Mouse (Mus musculus) WW6 (cell line): Measurements from ENCODE around the gene Gm4894.

Source experiments
- DNase-seq: peaks from one replicate; pipeline ENCODE4 v3.0.0-alpha.2; 2013; ENCODE audit warnings: low read depth, low spot score

Gene Gm4894

DNA sequence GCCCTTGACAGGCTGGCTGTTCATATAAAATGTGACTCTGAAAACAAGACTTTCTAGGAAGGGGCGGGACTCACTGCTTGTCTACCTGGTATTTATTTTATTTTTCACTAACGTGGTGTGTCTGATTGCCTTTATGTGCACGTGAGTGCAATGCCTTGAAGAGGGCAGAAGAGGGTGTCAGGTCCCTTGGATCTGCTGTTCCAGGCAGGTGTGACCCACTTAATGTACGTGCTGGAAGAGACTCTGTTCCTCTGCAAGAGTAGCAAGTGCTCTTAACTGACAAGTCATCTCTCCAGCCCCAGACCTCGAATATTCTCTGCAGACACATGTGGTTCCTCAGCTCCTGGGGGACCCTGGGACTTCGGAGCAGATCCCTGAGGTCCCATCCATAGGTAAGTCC, at the start of gene Gm4894:
Gene Gm4894, plus strand, starts transcription at position 301 of the 400 bp plus-strand sequence.
- DNase-seq: no peak

DNA sequence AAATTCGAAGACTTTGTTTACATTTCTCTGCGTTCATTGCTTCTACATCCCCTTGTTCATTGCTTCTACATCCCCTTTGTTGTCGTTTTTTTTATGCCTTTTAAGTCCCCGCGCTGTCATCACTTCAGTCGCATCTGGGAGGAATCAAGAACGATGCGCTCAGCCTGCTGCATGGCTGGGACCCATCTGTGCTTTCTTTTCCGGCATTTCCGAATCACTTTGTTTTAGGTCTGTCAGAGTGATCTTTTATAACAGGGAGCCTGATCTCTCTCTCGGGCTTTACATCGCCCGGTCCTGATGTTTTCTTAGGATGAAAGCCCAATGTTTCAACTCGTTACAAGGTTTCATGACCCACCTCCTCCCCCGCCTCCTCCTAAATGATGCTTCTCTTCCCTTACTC, 44.0 kb upstream of the Gm4894 start:
- no peak for DNase-seq

DNA sequence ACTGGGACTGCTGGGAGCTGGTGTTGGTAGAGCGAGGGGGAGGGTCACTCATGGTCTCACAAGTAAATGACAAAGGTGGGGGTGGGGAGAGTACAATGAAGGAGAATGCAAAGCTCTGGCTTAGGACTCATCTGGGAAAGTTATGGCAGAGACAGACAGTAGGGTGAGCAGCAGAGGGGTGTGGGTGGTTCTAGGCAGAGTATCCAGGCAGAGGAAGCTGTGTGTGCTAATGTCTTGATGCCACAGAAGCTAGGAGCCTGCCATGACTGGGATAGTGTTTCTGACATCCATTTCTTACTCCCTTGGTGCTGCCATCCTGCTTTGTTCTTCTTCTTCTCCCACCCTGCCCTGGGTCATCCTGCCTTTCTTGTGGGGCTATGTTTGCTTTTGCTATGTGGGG, 38.8 kb upstream of the Gm4894 start:
- no peak for DNase-seq

DNA sequence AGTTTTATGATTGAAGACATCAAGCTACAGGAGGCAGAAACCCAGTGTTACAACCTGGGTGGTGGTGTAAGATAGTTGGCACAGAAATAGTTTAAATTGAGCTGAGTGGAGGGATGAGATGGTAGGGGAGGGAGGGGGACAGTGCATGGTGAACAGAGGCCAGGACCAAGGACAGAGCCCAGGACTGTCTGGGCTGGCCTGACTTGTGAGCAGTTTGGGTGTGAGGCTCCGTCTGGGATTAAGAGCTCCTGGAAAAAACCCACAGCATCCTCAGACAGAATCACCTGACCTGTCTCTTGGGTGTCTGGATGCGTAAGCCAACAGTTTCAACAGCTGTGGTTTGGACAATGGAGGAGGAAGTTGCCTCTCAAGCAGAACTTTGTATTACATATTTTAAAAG, 35.6 kb upstream of the Gm4894 start:
- no peak for DNase-seq

DNA sequence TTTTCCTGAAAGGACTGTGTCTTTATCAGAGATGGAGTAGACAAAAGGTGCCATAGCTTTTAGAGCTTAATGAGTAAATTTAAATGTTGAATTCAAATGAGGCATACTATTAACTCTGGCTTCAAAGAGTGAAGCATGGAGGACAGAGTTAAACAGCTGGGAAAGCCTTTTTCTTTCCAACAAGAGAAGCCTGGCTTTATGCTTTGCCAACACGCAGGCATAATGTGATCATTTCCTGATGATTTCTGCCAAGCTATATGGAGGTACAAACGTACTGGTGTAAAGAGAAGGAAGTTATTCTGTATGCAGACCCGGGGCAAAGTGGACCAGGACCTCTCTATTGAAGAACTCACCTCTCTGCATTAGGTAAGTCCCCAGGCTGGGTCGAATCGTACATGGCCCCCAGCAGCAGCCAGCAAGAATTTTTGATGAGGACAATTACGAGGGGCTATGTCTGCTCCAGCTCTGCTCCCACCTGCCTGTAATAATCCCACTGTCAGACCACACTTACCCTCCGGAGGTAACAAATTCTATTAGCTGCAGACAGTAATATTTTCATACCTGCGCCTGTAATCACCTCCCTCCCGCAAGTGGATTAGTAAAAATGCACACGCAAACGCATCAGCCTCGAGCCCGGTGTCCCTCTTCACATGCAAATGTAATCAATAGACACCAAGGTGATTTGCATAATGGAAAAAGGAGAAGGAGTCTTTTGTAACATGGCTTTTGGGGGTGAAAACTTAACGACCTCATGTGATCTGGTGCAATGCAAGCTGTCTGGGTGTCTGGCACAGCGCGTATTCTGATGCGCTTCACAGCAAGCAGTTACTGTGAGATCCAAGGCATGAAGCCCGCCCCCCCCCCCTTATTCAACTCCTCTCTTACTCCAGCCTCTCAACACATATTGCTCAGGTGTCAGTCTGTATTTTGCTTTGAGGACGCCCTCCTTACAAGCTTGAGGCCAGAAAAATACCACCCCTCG, 32.4 kb upstream of the Gm4894 start:
- DNase-seq: no peak

DNA sequence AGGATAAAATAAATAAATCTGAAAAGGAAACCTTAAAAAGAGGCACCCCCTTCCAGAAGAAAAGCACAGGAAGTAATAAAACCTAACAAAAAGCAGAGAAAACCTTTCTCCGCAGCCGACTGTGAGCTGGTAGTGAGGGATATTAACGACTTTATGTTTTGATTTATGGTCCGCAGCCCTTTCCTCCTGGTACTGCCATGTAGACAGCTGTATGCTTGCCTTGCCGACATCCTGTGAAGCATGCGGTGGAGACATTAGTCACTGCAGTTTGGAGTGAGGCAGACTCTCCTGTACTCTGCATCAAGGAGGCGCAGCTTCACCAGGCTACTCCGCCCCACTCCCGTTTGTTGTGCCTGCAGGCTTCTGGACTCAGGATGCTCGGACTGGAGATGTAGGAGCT, 25.8 kb upstream of the Gm4894 start:
- DNase-seq: no peak

DNA sequence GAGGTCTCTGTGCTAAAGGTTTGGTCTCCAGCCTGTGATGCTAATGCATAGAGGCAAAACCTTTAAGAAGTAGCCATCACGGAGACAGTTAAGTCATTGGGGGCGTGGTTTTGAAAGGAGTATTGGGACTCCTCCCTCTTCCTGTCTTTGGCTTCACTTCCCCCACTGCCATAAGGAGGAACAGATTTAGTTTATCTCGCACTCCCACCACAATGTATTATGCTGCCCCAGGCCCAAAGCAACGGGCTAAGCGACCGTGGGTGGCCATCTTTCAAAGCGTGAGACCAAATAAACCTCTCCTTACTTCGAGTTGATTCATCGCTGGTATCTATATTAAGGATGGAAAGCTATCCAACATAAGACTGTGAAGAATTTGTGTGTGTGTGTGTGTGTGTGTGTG, 22.9 kb upstream of the Gm4894 start:
- no peak for DNase-seq

DNA sequence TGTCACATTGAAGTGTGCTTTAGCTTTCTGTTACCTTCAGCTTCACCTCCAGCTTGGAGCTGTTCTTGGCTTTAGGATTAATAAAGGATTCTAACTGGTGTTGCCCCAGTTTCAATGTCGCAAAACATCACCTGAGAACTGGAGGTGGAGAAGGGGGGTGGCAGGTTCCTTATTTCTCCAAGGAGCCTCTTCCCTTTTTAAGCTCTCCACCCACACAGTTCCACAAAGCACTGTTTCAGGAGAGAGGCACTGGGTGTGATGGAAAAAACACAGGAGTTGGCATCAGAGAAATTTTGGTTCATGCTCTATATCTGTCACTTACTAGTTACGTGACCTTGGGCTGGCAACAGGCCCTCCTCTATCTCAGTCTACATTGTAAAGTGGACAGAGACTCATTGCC, 21.3 kb upstream of the Gm4894 start:
- DNase-seq: no peak

DNA sequence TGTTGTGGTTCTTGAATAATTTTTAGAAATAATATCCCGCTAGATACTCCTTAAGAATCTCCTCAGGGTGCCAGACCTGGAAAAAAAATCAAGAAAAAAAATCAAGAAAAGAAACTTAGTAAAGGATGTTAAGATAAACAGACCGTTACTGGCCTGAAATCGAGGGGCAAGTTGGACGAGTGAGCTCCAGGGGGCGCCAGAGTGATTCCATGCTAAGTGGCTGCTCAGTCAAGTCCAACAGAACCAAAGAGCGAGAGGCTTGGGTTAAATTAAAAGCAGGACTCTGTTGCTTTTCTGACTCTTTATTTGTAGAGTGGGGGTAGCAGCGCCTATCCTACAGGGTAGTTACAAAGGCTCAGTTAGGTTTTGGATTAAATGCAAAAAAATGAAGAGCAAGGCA, 3.5 kb upstream of the Gm4894 start:
- no peak for DNase-seq

DNA sequence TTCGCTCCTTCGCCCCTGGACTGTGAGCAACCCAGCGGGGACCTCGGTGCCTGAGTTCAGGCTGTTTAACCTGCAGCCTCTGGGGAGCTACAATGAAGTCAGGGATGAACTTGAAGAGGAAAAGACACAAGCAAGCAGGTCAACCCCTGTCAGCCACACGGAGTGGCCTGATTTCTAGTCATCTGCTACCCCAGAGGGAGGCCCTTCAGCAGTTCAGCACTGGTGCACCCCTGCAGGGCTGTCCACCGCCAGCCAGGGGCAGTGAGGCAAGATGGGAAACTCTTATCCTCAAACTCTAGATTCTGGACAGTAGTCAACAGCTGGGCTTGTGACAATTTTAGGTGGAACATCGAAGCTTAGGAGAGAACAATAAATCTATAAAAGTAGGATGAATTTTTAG, 18.6 kb downstream of the Gm4894 start:
- no peak for DNase-seq

DNA sequence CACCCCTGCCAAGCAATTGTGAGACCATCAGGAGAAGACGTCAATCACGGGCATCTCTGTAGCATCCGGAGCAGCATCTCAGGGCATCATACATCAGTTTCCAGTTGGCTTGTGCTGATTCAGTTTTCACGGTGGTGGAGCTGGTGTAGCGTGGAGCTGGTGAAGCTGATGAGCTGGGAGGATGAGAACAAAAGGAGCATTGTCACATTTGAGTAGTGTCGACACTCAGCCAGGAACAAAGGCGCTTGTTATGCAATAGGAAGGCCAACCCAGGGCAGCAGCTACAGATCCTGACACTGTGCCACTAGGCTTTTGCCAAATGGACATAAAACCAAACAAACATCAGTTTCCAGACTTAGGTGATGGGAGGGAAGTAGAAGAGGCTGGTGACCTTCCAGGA, 23.2 kb downstream of the Gm4894 start:
- no peak for DNase-seq

DNA sequence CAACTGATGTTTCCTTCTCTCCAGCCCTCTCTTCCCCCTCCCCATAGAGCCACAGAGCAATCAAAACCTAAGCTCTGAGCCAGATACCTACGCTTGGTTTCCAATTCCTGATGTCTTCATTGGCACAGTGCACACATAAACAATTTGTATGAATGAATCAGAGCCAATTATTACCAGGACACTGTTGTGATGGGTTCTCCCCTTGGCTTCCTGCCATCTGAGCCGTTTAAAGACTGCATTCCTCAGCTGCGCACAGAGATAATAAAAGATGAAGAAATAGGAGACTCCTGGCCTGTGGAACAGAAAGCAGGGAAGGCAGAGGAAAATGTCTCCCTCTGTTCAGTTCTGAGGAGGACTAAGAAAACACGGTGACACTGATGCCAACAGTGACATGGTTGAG, 25.6 kb downstream of the Gm4894 start:
- DNase-seq: no peak

DNA sequence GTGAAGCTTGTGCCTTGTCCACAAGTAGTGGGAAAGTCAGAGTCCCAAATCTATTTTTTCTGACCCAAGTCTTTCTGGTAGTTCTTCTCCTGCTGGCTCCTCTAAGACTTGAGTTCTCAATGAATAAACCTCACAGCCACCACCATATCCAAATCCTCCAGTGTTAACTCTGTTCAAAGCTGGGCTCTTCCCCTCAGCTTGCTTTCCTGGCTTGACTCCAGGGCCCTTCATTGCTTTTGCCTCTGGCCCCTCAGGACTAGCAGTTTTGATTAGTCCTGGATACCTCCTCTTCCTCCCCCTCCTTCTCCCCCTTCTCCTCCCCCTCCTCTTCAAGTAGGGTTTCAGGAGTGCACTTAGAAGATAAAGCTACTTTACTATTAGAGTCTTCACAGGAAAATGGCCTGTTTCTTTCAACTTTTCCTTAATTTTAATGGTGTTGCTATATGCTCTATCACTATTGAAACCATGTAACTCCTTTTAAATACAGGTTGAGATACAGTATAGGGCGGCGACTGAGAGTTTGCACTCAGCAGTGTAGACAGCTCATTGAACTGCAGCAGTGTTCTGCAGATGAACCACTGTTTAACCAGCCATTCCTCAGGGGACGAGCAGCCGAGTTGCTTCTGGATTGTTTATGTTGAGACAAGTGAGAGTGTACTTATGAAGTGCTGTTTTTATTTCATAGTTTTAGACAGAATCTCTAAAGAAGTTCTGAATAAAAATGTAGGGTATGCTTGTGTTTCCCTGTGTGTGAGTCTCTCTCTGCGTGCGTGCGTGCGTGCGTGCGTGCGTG, 26.4 kb downstream of the Gm4894 start:
- no peak for DNase-seq

DNA sequence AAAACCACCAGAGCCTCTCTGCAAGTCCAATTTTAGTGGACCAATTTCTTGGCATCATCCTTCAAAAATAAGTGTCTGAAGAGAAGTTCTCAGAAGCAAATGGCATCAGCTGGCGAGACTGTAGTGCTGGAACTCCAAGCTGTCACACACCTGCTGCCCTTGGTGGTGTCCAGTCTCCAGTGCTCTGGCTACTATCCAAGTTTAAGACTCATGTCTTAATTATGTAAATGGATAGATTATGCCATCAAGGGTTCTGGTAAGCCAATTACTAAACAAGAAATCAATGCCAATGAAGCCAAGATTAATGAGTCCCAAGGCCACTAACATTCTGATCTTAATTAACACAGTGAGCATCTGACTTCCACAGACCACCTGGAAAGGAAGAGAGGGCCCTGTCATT, 44.8 kb downstream of the Gm4894 start:
- no peak for DNase-seq

DNA sequence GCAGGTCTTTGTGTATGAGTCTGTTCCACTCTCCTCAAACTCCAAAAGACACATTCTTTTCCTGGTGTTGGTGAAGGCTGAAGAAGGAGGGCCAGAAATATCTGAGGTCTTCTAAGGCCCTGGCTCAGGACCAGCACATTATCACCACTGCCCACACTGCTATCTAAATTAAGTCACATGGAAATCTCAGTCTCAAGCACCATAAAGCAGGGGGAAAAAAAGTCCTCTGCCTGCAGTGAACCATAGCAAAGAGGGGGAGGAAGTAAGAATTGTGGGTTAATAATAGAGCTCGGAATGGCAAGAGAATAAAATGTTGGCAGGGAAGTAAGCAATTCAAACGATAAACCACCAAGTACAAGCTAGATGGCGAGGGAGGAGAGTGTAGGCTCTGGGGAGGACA, 57.2 kb downstream of the Gm4894 start:
- no peak for DNase-seq

DNA sequence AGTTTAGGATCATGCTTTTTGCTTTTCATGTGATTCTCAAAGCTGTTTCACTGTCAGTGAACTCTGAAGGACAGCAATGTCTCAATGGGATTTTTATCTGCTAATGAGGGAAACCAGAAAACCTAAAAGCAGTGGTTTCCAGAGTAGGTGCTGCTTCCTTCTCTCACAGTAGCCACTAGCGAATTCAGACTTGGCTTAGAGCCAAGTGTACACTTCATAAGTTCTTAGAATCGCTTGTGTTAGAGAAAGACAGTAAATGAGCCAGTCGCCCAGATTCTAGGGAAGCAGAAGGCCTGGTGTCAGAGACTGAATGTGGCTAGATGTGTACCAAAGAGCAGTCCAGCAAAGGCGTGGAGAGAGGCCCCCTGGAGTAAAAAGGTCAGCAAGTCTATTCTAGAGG, 60.5 kb downstream of the Gm4894 start:
- no peak for DNase-seq

DNA sequence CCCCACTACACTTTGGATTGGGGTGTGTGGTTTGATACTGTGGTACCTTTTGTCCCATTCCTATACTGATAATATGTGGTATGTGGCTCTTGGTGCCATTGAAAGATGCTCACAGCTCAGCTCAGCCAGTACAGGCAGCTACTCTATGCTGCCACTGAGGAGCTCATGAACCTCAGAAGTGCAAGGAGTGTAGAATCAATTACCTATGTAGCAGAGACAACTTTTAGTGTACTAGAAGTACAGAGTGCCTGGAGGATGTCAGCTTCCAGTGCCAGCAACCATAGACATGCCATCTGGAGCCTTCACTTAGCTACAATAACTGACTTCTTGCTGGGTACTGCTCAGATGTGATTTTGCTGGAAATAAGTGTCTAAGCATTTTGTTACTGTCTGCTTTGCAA, 68.3 kb downstream of the Gm4894 start:
- no peak for DNase-seq
